13 mouse cellular contexts compared by ENCODE assay signal in genomic region chr15:29223667-29224066, GRCm38 (mm10).
DNase-seq lines count a peak whose midpoint lies in the region.
"Had no signal": no experiment of that assay in that cellular context is flagged by ENCODE, and none has a peak within 500 bp of the region (broad histone marks: within the 10 kb centered on the region; RNA-seq: fewer than 3 reads in every experiment).

No protein-coding gene starts in this region.

- intact Hi-C loops in heart, postnatal 14 days (cut with DNase I) = no loop called here

- DNase-seq in frontal cortex, postnatal 36 days (ENCODE audit: low spot score in 2 of 2) = peak; percentile 8 to 22
- DNase-seq in frontal cortex, postnatal 25 days (ENCODE audit: low spot score in 2 of 2) = no peak
- peak; percentile 19 for DNase-seq in right cerebral cortex, adult 18-20 months
- DNase-seq in right cerebral cortex, postnatal 25 days = no peak
- peak; percentile 92 for DNase-seq in cerebellum, adult 9-10 months
- peak; percentile 9 for DNase-seq in retina, postnatal 1 day
- no peak for DNase-seq in spleen, adult 12 weeks (ENCODE audit: low spot score)
- no peak for DNase-seq in heart, postnatal 14 days
- DNase-seq: gastrocnemius, postnatal 10 days; kidney, adult 11 months; kidney, postnatal 36 days; lung, embryonic 14.5 days; thymus, postnatal 4 days had no signal

Comparison
In these comparisons a context has a peak if more than half of its experiments do, and no peak if none do; other contexts are left out.
1. DNase-seq: peak in frontal cortex, postnatal 36 days (2 of 2), right cerebral cortex, adult 18-20 months (single experiment), cerebellum, adult 9-10 months (single experiment) and retina, postnatal 1 day (single experiment); none in frontal cortex, postnatal 25 days (0 of 2), right cerebral cortex, postnatal 25 days (single experiment), spleen, adult 12 weeks (single experiment) and heart, postnatal 14 days (0 of 2).